Mouse (Mus musculus) thymus, adult 18-20 months (tissue): ENCODE results near the gene Fgf2.
A peak's percentile ranks its signal among the peaks of the same experiment; 100 is the strongest.

Experiments
- DNase-seq, 2 experiments: peaks; one replicate each; pipeline ENCODE4 v3.0.0; 2022; ENCODE audit warnings: mixed read lengths in 2 of 2

The Fgf2 gene

DNA sequence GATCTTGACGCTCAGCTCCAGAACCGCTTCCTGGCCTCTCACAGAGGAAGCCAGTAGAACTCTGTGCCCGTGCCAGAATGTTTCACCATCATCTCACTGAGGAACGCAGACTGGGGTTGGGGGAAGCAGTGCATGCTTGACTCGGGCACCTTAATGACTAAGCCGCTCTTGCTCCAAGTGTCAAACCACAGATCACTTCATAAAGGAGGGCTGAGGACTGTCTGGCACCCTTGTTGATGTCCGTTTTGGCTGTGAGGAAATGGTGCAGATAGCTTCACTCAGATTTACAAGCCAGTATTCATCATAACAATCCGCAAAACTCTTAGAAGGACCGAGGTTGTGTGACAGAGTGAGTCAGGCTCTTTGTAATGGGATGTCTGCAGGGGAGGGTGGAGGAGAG lies 12.6 kb downstream of the Fgf2 start:
- DNase-seq, result no peak

DNA sequence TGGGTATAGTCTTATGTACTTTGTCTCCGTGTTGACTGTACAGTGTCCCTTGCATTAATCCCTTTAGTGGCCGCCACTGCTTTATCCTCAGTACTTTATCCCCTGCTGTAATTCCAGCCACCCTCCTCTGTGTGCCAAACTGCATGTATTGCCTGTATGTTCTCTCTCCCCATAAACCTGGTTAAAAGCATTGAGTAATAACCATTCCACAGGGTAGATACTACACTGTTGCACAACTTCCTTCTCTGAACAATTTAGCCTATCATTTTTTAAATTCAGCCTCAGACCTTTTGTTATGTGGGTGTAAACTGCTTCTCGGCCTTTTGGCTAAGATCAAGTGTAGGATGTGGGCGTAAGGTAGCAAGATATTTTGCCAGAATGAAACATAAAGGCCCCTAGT lies 17.0 kb downstream of the Fgf2 start:
- DNase-seq, result no peak

DNA sequence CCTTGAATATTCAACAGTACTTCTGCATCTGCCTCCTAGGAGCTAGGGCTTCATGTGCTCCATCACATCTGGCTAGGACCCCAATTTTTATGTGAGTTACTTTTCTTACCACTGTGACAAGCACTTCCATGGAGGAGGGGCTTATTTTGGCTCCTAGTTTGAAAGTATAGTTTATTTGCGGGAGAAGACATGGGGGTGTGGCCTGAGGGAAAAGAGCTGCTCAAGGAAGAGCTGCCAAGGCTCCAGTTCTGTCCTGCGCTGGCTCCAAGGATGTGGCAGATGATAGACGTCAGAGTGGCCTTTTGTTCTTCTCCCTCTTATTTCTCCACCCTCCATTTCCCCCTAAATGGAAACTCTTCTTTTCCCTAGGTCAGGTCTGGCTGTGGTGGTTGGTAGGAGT lies 17.8 kb downstream of the Fgf2 start:
- DNase-seq, result no peak

DNA sequence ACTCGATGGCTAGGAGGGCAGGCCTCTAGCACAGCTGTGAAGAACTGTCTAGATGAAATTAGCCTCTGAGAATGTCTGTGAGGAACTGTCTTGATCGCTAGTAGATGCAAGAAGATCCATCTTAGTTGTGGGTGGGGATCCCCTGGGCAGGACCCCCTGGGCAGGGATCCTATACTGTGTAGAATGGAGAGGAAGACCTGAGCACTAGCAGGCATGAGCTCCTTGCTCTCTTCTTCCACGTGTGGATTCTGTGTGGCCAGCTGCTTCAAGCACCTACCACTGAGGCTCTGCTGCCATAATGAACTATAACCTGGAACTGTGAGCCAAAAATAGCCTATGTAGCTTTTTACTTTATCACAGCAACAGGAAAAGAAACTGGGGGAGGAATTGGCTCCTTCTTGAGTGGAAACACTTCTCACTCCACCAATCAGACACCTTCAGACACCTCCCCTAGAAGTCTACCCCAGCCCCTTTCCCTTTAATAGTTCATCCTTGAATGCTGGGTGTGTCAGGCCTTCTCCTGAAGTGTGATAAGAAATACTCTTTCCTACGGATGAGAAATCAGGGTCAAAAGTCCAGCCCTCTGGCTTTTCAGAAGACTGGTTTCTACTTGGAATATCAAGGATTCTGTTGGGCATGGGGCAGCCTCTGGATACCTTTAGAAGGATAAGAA lies 18.4 kb downstream of the Fgf2 start:
- DNase-seq, result no peak

DNA sequence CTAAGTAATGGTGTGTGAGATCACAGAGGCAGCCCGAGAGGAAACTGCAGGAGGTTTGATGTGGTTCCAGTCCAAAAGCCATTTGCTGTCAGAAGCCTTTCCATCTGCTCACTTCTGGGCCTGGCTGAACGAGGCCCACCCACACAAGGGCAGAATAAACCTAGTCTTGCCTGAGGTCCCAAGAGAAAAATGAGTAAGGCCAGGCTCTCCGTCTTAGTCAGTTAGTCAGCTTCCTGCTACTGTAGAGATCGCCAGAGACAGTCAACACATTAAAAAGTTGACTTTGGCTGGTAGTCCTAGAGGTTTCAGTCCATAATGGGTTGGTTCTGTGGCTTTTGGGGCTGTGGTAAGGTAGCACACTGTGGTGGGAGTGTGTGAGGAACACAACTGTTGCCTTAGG lies 22.3 kb downstream of the Fgf2 start:
- DNase-seq, result no peak

DNA sequence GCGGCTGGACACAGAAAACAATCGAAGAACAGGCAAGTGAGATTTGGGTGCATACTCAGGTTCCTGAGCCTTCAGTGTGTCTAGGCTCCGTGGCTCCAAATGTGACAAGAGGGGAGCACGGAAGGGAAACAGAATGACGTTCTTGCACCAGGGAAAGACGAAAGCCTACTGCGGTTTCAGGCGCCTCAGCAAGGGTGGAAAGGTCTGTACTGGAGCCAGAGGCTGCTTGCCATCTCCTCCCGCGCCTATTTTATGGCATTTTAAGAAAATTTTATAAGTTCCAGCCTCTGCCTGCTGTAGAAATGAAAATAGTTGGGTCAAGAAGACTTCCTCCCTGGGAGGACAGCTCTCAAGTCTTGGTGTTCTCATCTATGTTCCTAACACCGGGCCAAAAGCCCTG lies 25.6 kb downstream of the Fgf2 start:
- no peak for DNase-seq

DNA sequence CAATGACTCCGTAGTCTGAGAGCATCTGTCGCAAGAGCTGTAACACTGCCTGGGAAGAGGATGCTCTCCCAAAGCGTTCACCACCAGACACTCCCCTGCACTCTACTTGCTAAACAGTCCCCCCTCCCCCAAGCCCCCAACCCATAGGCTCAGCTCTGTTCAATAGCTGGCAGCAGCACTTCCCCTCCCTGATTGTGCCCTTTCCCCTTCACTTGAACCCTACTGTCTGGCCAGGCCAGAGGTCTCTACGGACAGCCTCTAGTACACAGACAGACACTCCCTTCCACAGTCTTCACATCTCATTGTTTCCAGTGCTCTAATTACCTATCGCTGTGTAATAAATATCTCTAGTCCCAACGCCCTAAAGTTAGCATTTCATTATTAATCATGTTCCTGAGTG lies 29.8 kb downstream of the Fgf2 start:
- DNase-seq, result no peak

DNA sequence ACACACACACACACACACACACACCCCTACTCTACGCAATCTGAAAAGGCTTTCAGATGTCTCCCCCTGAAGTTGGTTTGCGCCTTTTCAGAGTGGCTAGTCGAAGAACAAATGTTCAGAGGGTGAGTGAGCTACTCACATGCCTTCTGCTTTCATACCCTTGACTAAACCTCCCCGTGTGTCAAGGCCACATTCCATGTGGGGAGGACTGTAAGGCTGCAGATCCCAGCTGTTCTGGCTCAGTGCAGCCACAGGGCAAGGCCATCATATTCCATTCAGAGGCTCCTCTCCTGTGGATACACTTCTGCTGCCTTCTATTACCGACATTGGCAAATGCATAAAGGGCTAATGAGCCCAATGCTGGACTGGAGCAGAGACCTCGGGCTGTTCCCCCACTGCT lies 30.3 kb downstream of the Fgf2 start:
- no peak for DNase-seq

DNA sequence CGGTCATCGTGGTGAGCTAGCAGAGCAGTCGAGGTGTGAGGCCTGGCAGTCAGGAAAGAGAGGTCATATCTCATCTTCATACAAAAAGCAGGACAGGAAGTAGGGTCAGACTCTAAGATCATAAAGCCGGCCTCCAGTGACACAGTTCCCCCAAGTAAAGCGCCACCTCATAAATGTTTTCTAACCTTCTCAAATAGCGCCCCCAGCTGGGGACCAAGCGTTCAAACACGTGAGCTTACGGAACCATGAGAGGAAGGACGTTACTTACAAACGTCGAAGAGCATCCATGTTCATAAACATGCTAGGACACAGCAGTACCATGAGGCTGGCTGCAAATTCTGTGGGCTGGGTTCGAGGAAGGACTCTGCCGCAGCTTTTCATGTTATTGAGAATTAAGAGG lies 31.1 kb downstream of the Fgf2 start:
- DNase-seq, result no peak

DNA sequence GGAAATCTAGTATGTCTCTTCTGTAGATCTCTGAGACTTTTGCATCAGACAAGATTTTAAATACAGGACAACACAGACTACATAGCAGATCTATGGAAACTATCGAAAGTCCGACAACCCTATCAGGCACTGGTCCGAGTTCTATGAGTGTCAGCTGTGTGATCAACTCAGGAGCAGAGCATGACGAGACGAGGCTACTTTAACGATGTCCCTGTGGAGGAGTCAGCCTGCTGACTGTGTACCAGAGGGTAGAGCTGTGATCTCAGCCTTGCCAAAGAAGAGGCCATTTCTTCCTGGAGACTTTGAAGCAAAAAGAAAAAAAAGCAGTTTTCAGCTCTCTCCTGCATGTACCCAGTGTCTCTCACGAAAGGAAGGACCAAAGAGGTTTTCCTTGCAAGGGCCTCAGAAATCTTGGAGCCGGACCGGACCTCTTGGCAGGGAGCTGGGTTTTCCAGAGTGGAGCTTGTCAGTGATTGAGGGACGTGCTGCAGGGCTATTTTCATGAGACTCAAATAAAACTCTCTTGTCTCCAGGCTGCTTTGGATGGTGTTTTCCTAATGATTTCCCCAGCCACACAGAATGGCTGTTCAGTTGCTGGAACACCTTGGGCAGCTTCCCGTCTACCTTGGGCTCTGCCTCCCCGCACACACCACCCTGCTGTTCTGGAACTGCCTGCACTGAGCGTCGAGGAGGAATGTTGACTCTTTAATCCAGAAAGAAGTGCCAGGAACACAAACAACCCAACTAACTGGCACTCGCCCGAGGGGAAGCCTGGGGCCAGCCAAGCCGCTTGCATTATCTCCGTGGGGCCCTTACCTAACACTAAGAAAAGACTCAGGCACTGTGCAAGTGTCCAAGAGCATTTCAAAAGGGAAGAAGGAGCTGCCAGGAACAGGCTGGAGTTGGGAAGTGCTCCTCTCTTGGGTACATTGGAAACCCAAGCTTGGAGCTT lies 32.1 kb downstream of the Fgf2 start:
- peak in 1 of 2 experiments; percentile 5 for DNase-seq

DNA sequence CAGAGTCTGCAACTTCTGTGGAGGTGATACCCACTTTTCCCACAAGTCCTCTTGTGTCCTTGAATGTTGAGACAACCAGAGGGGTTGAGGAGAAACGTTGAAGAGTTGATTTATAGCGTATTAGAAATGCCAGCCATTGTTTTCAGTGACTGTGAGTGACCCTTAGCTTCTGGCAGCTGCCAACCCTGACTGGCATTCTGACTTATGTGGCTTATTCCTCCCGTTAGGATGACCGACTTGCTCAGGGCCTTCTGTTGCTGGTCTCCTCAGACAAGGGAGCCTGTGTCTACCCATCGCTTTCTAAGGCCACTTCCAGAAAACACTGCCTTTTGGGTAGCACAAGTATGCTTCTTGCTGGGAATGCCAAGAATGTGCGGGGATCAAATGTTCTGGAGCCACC lies 33.3 kb downstream of the Fgf2 start:
- no peak for DNase-seq

DNA sequence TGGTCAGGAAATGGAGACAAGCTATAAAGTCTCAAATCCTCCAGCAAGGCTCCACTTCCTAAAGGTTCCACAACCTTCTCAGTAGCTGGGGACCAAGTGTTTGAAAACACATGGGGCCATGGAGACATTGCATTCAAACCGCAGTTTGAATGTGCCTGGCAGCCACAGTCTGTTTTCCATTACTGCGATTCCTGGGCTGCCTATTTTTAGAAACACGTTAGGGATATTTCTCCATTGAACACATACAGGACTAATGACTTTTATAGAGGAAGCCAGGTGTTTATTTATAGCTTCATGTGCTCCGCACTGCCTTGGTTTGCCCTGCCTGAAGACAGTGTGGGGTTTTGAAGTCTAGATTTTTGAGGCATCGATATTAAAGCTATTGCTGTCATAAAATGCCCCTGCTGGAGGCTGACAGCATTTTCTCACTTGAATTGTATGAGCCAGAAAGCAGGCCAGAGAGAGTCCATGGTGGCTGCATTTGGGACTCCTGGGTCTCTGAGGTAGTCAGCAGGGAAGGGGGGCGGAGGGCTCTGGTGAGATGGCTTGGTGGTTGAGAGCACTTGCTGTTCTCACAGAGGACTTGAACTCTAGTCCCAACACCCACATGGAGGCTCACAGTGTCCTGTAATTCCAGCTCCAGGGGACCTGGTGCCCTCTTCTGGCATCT lies 35.1 kb downstream of the Fgf2 start:
- DNase-seq, result no peak

DNA sequence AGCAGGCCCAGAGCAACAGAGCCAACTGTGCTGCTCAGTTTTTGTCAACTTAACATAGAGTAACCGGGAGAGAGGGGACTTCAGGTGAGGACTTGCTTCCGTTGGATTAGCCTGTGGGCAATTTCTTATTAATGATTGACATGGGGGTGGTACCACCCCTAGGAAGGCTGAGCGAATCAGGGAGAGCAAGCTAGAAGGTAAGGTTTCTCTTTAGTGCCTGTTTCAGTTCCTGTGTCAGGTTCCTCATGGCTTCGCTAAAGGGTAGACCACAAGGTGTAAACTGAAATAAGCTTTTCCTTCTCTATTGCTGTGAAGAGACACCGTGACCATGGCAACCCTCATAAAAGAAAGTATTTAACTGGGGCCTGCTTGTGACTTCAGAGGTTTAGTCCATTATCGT lies 39.2 kb downstream of the Fgf2 start:
- DNase-seq, result no peak

DNA sequence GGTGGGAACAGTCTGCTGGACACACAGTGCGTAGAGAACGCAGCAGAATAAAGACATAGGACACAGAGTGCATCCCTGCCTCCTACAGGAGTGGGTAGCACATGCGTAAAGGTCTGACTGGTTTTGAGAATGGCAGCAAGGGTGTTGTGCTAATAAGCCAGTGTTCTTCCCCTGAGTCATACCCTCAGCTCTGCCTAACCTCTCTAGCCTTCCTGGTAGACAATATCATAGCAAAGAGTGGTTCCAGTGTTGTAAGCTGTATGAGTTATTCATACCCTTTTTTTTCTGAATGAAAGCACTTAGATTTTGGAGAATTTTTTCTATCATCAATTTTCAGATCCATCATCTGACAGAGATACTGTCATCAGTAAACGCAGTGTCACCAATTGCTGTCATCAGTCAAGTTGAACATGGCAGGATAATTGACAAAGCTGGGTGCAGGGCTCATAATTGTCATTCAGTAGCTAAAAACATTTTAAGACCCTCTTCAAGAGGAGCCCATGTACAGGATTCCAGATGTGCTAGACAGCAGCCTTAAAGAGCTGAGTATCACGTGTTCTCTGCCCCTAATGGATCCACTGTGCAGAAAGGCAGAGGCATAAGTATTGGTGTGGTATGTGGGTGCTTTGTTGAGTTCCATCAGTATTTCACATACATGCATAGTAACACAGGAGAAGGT lies 48.9 kb downstream of the Fgf2 start:
- no peak for DNase-seq

DNA sequence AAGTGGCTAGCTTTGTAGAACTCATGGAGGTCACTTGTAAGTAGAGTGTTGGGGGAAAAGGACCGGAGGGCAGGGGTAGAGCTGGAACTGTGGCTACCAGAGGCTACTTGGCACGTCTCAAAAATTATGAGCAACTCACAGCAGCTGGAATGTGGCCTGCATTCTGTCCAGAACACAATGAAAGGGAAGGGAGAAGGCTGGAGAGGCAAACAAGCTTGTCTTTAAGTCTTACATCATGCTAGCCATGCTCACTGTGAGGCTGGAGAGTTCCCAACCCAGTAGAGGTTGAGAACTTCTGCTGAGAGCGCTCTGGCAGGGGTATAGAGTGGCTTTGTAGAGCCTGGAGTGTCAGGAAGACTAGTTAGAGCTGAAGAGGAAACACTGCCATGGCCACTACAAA lies 49.5 kb downstream of the Fgf2 start:
- DNase-seq, result no peak

DNA sequence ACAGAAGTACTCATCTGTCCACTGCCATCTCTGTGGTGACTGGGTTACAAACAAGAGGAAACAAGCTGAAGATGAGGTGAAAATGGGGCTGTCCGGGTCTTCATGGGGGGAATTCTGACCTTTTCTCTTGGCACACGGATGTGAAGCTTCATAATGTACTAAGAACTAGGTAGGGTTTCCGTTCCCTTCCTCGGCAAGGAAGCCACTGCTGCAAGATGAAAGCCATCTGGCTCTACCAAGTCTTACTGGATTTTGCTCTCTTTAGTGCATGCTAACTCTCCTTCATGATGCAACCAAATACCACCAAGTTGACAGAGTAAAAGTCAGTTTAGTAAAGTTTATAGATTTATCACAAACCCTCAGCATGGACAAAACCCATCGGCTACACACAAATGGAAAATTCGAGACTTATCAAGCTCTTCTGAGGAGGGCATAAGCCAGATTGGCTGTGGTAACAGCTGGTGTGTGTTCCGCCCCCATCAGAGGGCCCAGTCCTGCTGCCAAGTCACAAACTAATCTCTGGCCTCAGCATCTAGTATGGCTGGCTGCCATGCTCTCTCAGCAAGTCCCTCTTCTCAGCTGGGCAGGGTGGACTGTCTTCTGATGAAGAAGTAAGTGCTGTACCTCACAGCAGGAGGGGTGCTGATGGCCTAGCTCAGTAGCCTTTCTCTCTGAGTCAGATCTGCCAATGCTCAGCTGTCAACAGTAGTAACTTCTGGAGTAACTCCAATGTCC lies 50.7 kb downstream of the Fgf2 start:
- DNase-seq, result no peak

DNA sequence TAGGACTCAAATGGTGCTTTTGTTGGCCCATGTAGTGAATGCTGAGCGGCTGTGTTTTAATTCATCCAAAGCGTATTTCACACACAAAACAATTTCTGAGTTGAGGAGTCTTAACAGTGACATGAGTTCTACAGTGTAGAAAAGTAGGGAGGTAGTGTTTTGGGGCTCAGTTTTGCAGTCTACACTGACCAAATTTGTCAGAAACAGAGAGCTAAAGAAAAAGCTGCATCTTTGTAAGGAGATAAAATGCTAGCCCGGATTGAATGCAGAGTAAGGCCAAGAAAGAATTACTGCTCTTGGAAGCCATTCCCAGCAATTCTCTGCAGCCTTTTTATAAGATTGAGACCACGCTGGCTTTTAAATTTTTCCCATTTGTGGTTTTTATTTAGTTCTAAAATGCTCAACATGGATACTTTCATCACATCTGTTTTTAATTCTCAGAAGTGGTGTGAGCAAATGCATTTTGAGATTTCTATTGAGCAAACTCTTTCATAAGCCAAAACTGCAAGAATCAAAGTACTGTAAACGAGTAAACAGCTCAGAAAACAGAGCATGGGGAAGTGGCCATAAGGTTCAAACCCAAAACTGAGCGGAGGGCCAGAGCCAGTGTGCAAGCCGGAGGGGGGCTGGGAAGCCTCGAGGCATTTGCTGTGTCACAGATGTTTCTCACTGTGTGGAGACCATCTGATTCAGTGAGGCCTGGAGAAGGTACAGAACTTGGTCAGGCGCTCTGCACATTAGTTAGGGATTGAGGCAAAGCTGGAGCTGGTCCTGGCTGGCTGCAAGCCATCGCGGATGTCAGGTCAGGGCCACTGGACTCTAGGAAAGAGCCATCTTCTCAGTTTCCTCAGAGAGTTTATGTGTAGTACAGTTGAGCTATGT lies 53.8 kb downstream of the Fgf2 start:
- no peak for DNase-seq

DNA sequence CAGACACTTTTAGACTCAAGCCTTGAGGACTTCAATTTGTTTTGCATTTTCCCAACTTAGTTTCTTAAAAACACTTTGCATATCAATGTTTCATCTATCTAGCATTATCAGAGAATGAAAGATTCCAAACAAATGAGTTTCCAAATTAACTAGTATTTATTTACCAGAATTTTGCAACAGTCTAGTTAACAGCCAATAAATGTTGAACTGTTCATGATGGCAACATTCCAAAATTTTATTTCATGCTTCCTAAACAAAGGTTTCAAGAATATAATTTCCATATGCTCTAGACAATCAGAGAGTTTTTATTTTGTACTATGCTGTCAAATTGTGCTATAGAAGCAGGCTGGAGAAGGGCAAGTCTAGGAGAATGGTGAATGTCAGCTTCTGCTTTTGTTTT lies 59.5 kb downstream of the Fgf2 start:
- no peak for DNase-seq

DNA sequence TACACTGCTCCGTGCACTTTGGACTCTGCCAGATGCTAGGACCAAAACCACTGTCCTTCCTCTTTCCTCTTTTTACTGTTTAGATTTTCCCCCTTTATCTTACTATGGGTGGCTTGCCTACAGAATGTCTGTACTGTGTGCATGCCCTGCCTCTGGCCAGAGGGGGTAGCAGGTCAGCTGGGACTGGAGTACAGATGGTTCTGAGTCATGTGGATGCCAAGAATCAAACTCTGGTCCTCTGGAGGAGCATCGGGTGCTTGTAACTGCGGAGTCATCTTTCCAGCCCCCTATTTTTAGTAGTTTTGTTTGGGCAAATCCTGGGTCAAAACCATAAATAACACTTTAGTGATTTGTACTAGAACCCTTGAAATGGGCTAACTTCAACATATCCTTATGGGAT lies 65.3 kb downstream of the Fgf2 start:
- no peak for DNase-seq

DNA sequence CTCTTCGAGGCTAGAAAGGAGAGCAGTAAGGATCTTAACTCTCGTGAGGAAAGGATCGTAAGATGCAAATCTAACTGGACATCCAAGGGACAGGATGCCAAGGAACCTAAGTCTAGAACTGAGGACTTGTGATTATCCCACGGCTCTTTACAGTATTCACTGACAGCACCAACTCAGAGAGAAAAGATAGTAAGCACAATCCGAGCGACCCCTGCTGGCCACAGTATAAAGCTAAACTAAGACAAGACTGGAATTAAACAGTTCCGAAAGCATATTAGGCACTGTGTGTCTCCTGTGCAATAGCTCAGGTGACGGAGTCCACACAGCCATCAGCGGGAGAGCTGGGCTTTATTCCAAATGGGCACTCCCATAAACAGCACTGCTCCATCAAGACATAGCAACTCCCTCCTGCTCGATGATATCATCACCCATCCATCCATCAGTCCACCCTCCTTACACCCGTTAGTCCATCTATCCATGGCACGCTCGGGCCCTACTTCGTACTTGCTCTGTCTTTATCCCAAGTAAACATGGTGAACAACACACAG lies 66.3 kb downstream of the Fgf2 start:
- DNase-seq, result peak; percentile 13 to 28

DNA sequence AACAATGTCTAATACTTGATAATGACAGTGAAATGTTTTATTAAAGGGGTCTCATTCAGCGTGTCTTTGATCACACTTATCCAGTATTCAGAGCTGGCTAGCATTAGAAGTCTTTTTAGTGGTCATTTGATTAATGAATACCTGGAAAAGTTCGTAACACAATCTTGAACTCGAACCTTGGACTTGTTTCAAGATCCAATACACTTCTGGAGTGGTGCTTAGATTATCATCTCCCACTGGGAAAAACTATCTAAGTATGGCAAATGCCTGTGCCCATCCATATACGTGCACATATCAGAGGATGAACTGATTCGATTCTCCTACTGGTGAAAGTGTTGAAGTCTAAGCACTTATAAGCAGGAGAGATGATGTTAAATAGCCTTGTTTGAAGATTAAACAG lies 70.2 kb downstream of the Fgf2 start:
- DNase-seq, result no peak
